Mouse (Mus musculus): Measurements from ENCODE around the gene Pi4k2a.

DNA sequence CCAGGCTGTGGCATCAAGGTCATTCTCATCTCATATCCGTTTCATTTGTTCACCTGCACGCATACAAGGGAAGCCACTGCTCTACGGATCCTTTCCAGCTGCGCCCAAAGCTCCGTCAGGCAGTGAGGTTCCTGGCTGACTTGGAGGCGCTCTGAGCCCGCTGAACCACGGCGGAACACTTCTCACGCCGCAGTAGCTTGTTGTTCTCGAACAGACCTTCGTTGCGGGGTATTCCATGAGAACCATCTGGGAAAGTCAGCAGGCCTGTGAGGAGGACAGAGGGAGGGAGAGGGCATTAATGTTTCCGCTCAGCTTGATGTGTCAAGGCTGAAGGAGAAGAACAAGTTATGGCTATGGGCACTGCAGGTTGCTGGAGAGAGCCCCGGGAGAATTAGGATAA is 14.3 kb upstream of the Pi4k2a start:
- TF ChIP-seq CTCF (conservative IDR thresholded peaks at IDR 0.05 in 1 of 2, IDR thresholded peaks at IDR 0.05 in 1 of 2; ENCODE audit: low read depth in 2 of 2, low read length in 2 of 2) (no peak), MXI1 (IDR thresholded peaks at IDR 0.05; ENCODE audit: low read depth, low read length) (no peak), CHD2 (IDR thresholded peaks at IDR 0.05; ENCODE audit: low read length) (no peak), MAZ (IDR thresholded peaks at IDR 0.05; ENCODE audit: low read depth, low read length) (no peak), TBP (conservative IDR thresholded peaks at IDR 0.05; ENCODE audit: low read depth, low read length) (no peak), POLR2A (IDR thresholded peaks at IDR 0.05; ENCODE audit: low read depth, low read length) (no peak), MAX (IDR thresholded peaks at IDR 0.05; ENCODE audit: low read length) (no peak)
